Mouse (Mus musculus) limb, embryonic 15.5 days (tissue): ENCODE results near the gene Tspoap1. TPM values are rescaled to one million over a fixed set of nuclear protein-coding genes. Genes with fewer than 3 reads are reported as not detected.

Experiments used
- ATAC-seq: fragments of 200-750 bp; cut with Nextera tagmentation; 2 replicates; pipeline ENCODE4 v1.8.0; 2017; ENCODE audit warnings: low read depth, moderate TSS enrichment; ENCODE audit not compliant: insufficient number of reproducible peaks, low FRiP score, low TSS enrichment
- H3K27ac ChIP-seq: fragments of 300-500 bp; sonication (generic); 2 replicates; pipeline ENCODE4 v1.5.1; 2015; ENCODE audit warnings: moderate library complexity, mild to moderate bottlenecking, inconsistent platforms
- H3K27me3 ChIP-seq: fragments of 300-500 bp; sonication (generic); 2 replicates; pipeline ENCODE4 v1.6.1; 2015; ENCODE audit warnings: inconsistent platforms
- H3K36me3 ChIP-seq: fragments of 300-500 bp; sonication (generic); 2 replicates; pipeline ENCODE4 v1.6.1; 2015; ENCODE audit warnings: inconsistent platforms
- H3K4me1 ChIP-seq: fragments of 300-500 bp; sonication (generic); 2 replicates; pipeline ENCODE4 v1.6.1; 2015; ENCODE audit warnings: inconsistent platforms
- H3K4me2 ChIP-seq: fragments of 300-500 bp; sonication (generic); 2 replicates; pipeline ENCODE4 v1.6.1; 2015; ENCODE audit warnings: mild to moderate bottlenecking, inconsistent platforms
- H3K4me3 ChIP-seq: fragments of 300-500 bp; sonication (generic); 2 replicates; pipeline ENCODE4 v1.5.1; 2015; ENCODE audit warnings: mild to moderate bottlenecking, inconsistent platforms
- H3K9ac ChIP-seq: fragments of 300-500 bp; sonication (generic); 2 replicates; pipeline ENCODE4 v1.6.1; 2015; ENCODE audit warnings: inconsistent platforms
- H3K9me3 ChIP-seq: fragments of 300-500 bp; sonication (generic); 2 replicates; pipeline ENCODE4 v1.6.1; 2016; ENCODE audit warnings: inconsistent platforms
- WGBS: fragments of 180-500 bp; shearing (Covaris S2); methylation state at CpG from one replicate; pipeline ENCODE4 v1.1.7; 2015; 5-methylcytosine and 5-hydroxymethylcytosine counted together
- polyA plus RNA-seq: library from polyadenylated mRNA; unstranded; fragments of >200 nt; fragmentation: Nextera tagmentation; extraction: Ambion mirVana; gene quantifications from 2 replicates; pipeline ENCODE4 v1.2.1, GENCODE M21; 2015

The Tspoap1 gene
- polyA plus RNA-seq, 1 experiment from 2014 or later = 1.4 TPM

DNA sequence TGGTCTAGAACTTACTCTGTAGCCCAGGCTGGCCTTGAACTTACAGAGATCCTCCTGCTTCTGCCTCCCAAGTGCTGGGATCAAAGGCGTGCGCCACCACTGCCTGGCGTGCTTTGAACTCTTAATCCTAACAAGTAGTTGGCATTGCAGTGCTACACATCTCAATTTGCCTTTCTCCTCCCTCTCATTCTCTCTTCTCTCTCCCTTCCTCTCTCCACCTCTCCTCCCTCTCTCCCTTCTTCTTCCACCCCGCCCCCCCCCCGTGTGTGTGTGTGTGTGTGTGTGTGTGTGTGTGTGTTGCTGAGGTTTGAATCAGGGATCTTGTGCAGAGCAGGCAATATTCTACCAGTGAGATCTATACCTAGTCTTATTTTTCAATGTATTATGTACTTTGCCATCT is 13.0 kb upstream of the Tspoap1 start:
- ATAC-seq = no peak
- WGBS = 87% methylated on average over 5 of the region's 5 CpGs
- 0 out of 2 replicates have a peak, but pooled peaks cover 3% of the 10 kb centered on the region for H3K27me3 ChIP-seq
- H3K4me1 ChIP-seq = peaks cover 7% of the 10 kb centered on the region; the same call in 1 of the 2 replicates
- no peak overlapping the region for H3K27ac ChIP-seq
- peaks cover 28% of the 10 kb centered on the region for H3K36me3 ChIP-seq
- no peak overlapping the region for H3K4me3 ChIP-seq
- no peak overlapping the region for H3K4me2 ChIP-seq
- no peak overlapping the region for H3K9ac ChIP-seq
- H3K9me3 ChIP-seq = no peaks in the 10 kb centered on the region

DNA sequence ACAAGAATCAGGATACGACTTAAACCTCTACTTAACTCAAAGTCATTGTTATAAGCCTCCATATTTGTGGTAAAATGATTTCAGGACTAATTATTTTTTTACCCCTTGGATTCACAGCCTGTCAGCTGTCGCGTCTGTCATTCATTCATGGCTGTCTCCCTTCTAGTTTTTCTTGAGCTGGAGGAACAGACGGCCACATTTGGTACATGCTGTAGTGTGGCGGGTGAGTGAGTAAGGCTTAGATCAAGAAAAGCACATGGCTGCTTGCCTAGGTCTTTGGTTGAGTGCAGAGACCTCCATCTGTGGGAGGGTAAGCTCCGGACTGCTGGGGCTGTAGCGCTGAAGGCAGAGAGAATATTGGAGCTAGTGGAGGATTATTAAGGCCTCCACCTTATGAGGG is 12.6 kb upstream of the Tspoap1 start:
- no peak overlapping the region for H3K4me2 ChIP-seq
- H3K27ac ChIP-seq = no peak overlapping the region
- H3K36me3 ChIP-seq = peaks cover 25% of the 10 kb centered on the region
- peaks cover 7% of the 10 kb centered on the region; the same call in 1 of the 2 replicates for H3K4me1 ChIP-seq
- H3K9ac ChIP-seq = no peak overlapping the region
- 0 out of 2 replicates have a peak, but pooled peaks cover 3% of the 10 kb centered on the region for H3K27me3 ChIP-seq
- WGBS = 91% methylated on average over 7 of the region's 7 CpGs
- no peak for ATAC-seq
- no peaks in the 10 kb centered on the region for H3K9me3 ChIP-seq
- H3K4me3 ChIP-seq = no peak overlapping the region

DNA sequence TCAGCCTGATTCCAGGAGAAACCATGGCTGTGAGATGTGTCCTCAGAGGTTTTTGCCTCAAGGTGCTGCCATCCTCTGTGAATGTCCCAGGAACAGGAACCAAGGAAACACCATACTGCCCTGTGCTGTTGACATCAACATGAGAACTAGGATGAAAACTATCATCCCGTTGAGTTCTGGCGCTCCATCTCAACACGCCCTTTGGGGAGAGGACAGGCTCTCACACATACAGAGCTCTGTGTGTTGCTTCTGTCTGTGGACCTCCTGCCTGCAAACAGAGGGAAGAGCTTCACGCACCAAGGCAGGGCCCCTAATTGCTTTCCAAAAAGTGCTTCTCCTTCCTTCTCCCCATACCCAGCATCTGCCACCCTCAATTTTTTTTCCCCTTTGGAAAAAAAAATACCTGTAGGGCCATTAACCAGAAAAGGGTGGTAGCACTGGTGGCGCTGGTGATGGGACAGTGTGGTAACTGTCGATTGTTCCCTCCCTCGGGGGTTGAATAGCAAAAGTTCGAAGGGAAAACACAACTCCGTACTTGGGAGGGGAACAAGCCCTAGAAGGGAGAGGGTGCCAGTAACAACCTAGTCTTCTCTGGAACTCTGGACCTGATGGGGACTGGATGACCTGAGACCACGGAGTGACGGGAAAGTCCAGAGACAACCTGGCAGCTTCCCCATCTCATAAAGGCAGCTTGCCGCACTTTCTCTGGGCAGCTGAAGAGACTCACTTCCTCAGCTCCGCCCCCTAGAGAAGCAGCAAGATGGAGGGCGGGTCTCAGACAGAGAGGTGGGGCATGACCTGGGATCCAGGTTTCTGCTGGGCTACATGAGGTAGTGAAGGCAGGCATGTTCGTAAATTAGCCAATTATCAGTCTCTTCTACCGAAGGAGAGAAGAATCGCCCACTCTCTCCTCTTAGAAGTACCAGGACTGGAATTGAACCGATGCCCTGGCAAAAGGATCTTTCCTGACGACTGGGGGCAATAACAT is 11.9 kb upstream of the Tspoap1 start:
- 29% methylated on average over 19 of the region's 19 CpGs for WGBS
- no peak overlapping the region for H3K27ac ChIP-seq
- ATAC-seq = no peak

GRCm38 (mm10) chr11:87749192-87750042 is 10.9 kb upstream of the Tspoap1 start:
- no peak overlapping the region for H3K4me2 ChIP-seq
- no peaks in the 10 kb centered on the region for H3K9me3 ChIP-seq
- WGBS = 36% methylated on average over 18 of the region's 18 CpGs
- H3K4me3 ChIP-seq = no peak overlapping the region
- 0 out of 2 replicates have a peak, but pooled peaks cover 3% of the 10 kb centered on the region for H3K27me3 ChIP-seq
- no peak overlapping the region for H3K9ac ChIP-seq
- H3K36me3 ChIP-seq = peaks cover 13% of the 10 kb centered on the region
- ATAC-seq = no peak
- no peak overlapping the region for H3K27ac ChIP-seq
- peaks cover 7% of the 10 kb centered on the region; the same call in 1 of the 2 replicates for H3K4me1 ChIP-seq

More for the DNA sequence above, 11.9 kb upstream of the Tspoap1 start:
- Histone ChIP-seq H3K4me1 (peaks cover 7% of the 10 kb centered on the region; the same call in 1 of the 2 replicates), H3K4me3 (no peak overlapping the region), H3K9me3 (no peaks in the 10 kb centered on the region), H3K36me3 (peaks cover 22% of the 10 kb centered on the region), H3K4me2 (0 out of 2 replicates have a peak overlapping the region, but pooled peaks have one; percentile 17), H3K9ac (no peak overlapping the region), H3K27me3 (0 out of 2 replicates have a peak, but pooled peaks cover 3% of the 10 kb centered on the region)

- Histone ChIP-seq H3K4me3 (no peak overlapping the region), H3K27me3 (0 out of 2 replicates have a peak, but pooled peaks cover 3% of the 10 kb centered on the region), H3K4me1 (peaks cover 7% of the 10 kb centered on the region; the same call in 1 of the 2 replicates), H3K9ac (no peak overlapping the region), H3K36me3 (peaks cover 7% of the 10 kb centered on the region), H3K27ac (no peak overlapping the region), H3K4me2 (no peak overlapping the region), H3K9me3 (no peaks in the 10 kb centered on the region)
- WGBS = 77% methylated on average over 11 of the region's 11 CpGs
- no peak for ATAC-seq
These were observed 10.3 kb upstream of the Tspoap1 start for GRCm38 (mm10) chr11:87750043-87750421.

DNA sequence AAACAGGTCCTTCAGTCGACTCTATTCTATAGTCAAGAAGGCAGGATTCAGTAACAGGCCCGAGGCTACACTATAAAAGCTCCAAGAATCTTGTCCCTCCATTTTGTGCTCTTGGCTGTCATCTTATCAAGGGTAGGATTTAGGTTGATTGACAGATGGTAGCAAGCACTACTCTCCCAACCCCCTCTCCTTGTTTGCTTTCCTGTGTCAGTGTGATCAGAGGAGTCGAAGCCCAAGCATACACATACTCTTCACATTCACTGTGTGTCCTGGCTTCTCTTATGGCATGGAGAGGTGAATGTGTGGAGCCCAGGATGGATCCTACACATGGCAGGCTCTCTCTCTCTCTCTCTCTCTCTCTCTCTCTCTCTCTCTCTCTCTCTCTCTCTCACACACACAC is 9.8 kb upstream of the Tspoap1 start:
- no peak for ATAC-seq
- WGBS = 80% methylated on average over 3 of the region's 3 CpGs
- H3K27ac ChIP-seq = no peak overlapping the region

GRCm38 (mm10) chr11:87751031-87751430 is 9.3 kb upstream of the Tspoap1 start:
- H3K9me3 ChIP-seq = no peaks in the 10 kb centered on the region
- H3K4me3 ChIP-seq = no peak overlapping the region
- ATAC-seq = no peak
- 0 out of 2 replicates have a peak, but pooled peaks cover 3% of the 10 kb centered on the region for H3K27me3 ChIP-seq
- peaks cover 7% of the 10 kb centered on the region; the same call in 1 of the 2 replicates for H3K4me1 ChIP-seq
- no peak overlapping the region for H3K4me2 ChIP-seq
- H3K36me3 ChIP-seq = no peaks in the 10 kb centered on the region
- 79% methylated on average over 8 of the region's 8 CpGs for WGBS
- H3K9ac ChIP-seq = no peak overlapping the region
- 0 out of 2 replicates have a peak overlapping the region, but pooled peaks have one; percentile 2 for H3K27ac ChIP-seq

More for the DNA sequence above, 9.8 kb upstream of the Tspoap1 start:
- H3K4me2 ChIP-seq = no peak overlapping the region
- no peak overlapping the region for H3K4me3 ChIP-seq
- 0 out of 2 replicates have a peak, but pooled peaks cover 3% of the 10 kb centered on the region for H3K27me3 ChIP-seq
- peaks cover 7% of the 10 kb centered on the region; the same call in 1 of the 2 replicates for H3K4me1 ChIP-seq
- no peak overlapping the region for H3K9ac ChIP-seq
- H3K36me3 ChIP-seq = peaks cover 2% of the 10 kb centered on the region; the same call in 1 of the 2 replicates
- no peaks in the 10 kb centered on the region for H3K9me3 ChIP-seq

- H3K36me3 ChIP-seq = no peaks in the 10 kb centered on the region
- 0 out of 2 replicates have a peak overlapping the region, but pooled peaks have one; percentile 2 for H3K27ac ChIP-seq
- H3K4me1 ChIP-seq = peaks cover 7% of the 10 kb centered on the region; the same call in 1 of the 2 replicates
- no peak overlapping the region for H3K9ac ChIP-seq
- H3K9me3 ChIP-seq = no peaks in the 10 kb centered on the region
- no peak overlapping the region for H3K4me2 ChIP-seq
- H3K27me3 ChIP-seq = 0 out of 2 replicates have a peak, but pooled peaks cover 3% of the 10 kb centered on the region
- H3K4me3 ChIP-seq = no peak overlapping the region
- no peak for ATAC-seq
- 62% methylated on average over 4 of the region's 4 CpGs for WGBS
These were observed 8.8 kb upstream of the Tspoap1 start for GRCm38 (mm10) chr11:87751491-87751966.

- Histone ChIP-seq H3K27me3 (0 out of 2 replicates have a peak, but pooled peaks cover 3% of the 10 kb centered on the region), H3K27ac (no peak overlapping the region), H3K36me3 (no peaks in the 10 kb centered on the region), H3K4me2 (no peak overlapping the region), H3K4me1 (peaks cover 7% of the 10 kb centered on the region; the same call in 1 of the 2 replicates), H3K9me3 (no peaks in the 10 kb centered on the region), H3K4me3 (no peak overlapping the region), H3K9ac (no peak overlapping the region)
- ATAC-seq = no peak
- WGBS = 87% methylated on average over 1 of the region's 1 CpGs
These were observed 8.0 kb upstream of the Tspoap1 start for GRCm38 (mm10) chr11:87752307-87752706.

DNA sequence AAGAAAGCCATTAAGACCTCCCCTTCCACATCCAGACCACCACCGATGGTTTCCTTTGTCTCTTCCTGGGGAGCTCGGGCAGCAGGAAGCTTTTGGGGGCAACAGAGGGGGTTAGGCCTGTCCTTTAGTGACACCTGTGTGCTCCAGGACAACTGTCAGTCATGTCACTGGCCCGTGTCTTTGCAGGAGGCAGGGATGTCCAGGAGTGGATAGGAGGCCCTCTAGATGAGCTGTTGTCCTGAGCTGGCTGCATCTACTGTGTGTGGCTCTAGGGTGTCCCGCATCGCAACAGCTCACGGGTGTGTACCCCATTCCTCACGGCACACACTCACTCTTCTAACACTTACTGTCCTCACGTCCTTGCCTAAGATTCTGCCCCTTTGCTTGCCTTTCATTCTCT is 7.1 kb upstream of the Tspoap1 start:
- 82% methylated on average over 8 of the region's 8 CpGs for WGBS
- Histone ChIP-seq H3K4me2 (no peak overlapping the region), H3K27ac (no peak overlapping the region), H3K4me1 (peaks cover 7% of the 10 kb centered on the region; the same call in 1 of the 2 replicates), H3K36me3 (no peaks in the 10 kb centered on the region), H3K27me3 (0 out of 2 replicates have a peak, but pooled peaks cover 5% of the 10 kb centered on the region), H3K9ac (no peak overlapping the region), H3K4me3 (no peak overlapping the region), H3K9me3 (no peaks in the 10 kb centered on the region)
- no peak for ATAC-seq

DNA sequence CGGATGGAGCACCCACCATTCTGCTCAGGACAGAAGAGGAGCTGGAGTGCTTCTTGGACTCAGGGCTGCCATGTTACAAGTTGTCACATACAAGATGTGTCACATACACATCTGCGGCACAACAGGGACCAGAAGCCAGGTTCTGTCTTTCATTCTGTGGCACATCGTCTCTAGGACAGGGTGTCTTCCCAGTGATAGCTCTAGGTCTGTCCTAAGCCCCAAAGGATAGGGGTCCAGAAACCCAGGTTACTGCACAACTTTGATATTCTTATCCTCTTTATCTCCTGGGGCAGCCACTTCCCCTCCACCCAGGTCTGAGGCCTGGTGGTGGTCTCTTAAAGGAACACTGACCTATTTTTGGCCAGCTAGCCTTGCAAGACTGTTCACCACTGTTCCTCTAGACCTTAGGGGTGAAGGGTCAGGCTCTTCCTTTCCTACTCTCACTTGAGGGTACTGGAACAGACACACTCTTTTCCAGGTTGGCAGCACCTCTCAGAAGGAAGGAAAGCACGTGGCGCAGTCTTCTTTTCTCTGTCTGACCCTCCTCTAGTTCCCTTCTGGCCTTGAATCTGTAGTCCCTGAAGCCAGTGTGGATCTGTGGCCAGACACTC is 6.3 kb upstream of the Tspoap1 start:
- no peak overlapping the region for H3K4me2 ChIP-seq
- no peak for ATAC-seq

More for the DNA sequence above, 6.3 kb upstream of the Tspoap1 start:
- Histone ChIP-seq H3K36me3 (no peaks in the 10 kb centered on the region), H3K9ac (no peak overlapping the region), H3K4me3 (no peak overlapping the region), H3K4me1 (peaks cover 4% of the 10 kb centered on the region; the same call in 1 of the 2 replicates), H3K9me3 (no peaks in the 10 kb centered on the region), H3K27ac (no peak overlapping the region), H3K27me3 (0 out of 2 replicates have a peak, but pooled peaks cover 6% of the 10 kb centered on the region)
- WGBS = 86% methylated on average over 5 of the region's 5 CpGs
